Comparison of ENCODE assay signal across 21 mouse cellular contexts in the genomic region with DNA sequence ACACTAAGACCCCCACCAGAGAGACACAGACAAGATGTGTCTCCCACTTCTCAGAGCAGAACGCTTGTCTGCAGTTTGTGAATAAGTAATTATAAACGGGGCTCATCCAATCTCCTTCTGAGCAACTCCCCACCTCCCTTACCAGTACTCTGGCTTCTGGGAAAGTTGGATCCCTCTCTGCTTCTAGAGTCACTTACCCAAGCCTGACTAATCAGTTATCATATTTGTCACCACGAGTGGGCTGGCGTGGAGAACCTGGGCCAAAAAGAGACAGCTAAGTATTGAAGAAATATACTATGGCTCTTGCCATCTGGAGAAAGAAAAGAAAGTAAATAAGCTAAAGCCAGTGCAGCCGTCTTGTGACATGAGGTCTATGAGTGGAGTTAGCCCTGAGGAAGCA. TPM values are rescaled to one million over a fixed set of nuclear protein-coding genes. Genes with fewer than 3 reads are reported as not detected.
DNase-seq lines count a peak whose midpoint lies in the region; ATAC-seq and TF ChIP-seq lines count a peak whose summit lies in the region.
"Had no signal": no experiment of that assay in that cellular context is flagged by ENCODE, and none has a peak within 500 bp of the region (broad histone marks: within the 10 kb centered on the region; RNA-seq: fewer than 3 reads in every experiment).

No protein-coding gene starts in this region.

- TF ChIP-seq POLR2A in heart, adult 2 months (IDR thresholded peaks at IDR 0.05; ENCODE audit: insufficient read depth, low read depth, low read length) = no peak

- H3K9me3 ChIP-seq in midbrain, embryonic 13.5 days = no peaks in the 10 kb centered on the region; the same call in none of the 2 replicates
- H3K9me3 ChIP-seq in midbrain, postnatal 0 days (ENCODE audit: low read length) = no peaks in the 10 kb centered on the region
- H3K9me3 ChIP-seq: heart, embryonic 15.5 days had no signal

- no peak overlapping the region for H3K4me2 ChIP-seq in midbrain, embryonic 13.5 days (replicated peaks)
- H3K4me2 ChIP-seq in midbrain, postnatal 0 days (ENCODE audit: low read depth, low read length, poor library complexity, severe bottlenecking) = no peak overlapping the region
- H3K4me2 ChIP-seq: forebrain, embryonic 13.5 days; heart, embryonic 15.5 days had no signal

- no peak for TF ChIP-seq CTCF in heart, adult 2 months (IDR thresholded peaks at IDR 0.05)
- no peak for TF ChIP-seq CTCF in midbrain, postnatal 0 days (IDR thresholded peaks at IDR 0.05)

- H3K27me3 ChIP-seq in heart, adult 2 months (ENCODE audit: control insufficient read depth, insufficient read depth, low read length) = no peaks in the 10 kb centered on the region
- 0 out of 2 replicates have a peak, but pooled peaks cover 8% of the 10 kb centered on the region for H3K27me3 ChIP-seq in midbrain, embryonic 13.5 days
- H3K27me3 ChIP-seq in midbrain, postnatal 0 days (ENCODE audit: insufficient read depth, low read length) = no peaks in the 10 kb centered on the region
- H3K27me3 ChIP-seq: forebrain, embryonic 13.5 days; heart, embryonic 15.5 days had no signal

- no peaks in the 10 kb centered on the region for H3K79me2 ChIP-seq in heart, adult 2 months (replicated peaks; ENCODE audit: control insufficient read depth, insufficient read depth, low read length)

- no peak for ATAC-seq in midbrain, embryonic 13.5 days
- ATAC-seq in midbrain, postnatal 0 days (ENCODE audit: low FRiP score) = no peak
- ATAC-seq: forebrain, embryonic 13.5 days; inflammation-experienced regulatory T-cells, adult 6 months had no signal

- H3K9ac ChIP-seq in heart, adult 2 months (ENCODE audit: low read depth, low read length) = no peak overlapping the region
- no peak overlapping the region for H3K9ac ChIP-seq in midbrain, embryonic 13.5 days (replicated peaks)
- H3K9ac ChIP-seq in midbrain, postnatal 0 days (replicated peaks; ENCODE audit: low read length, poor library complexity, severe bottlenecking) = no peak overlapping the region
- H3K9ac ChIP-seq: forebrain, embryonic 13.5 days; forebrain, postnatal 0 days; heart, embryonic 15.5 days had no signal

- H3K4me1 ChIP-seq in heart, adult 2 months (ENCODE audit: control insufficient read depth, insufficient read depth, low read length) = peaks cover 8% of the 10 kb centered on the region
- peaks cover 14% of the 10 kb centered on the region for H3K4me1 ChIP-seq in midbrain, embryonic 13.5 days (replicated peaks)
- H3K4me1 ChIP-seq in midbrain, postnatal 0 days (ENCODE audit: insufficient read depth, low read length) = 0 out of 2 replicates have a peak, but pooled peaks cover 2% of the 10 kb centered on the region

- intact Hi-C loops in heart, adult 2 months (cut with DNase I) = no loop called here

- no peak for DNase-seq in heart, adult 2 months
- DNase-seq in heart, postnatal 4 days = no peak
- DNase-seq in left cerebral cortex, adult 18-20 months (ENCODE audit: low spot score in 2 of 2) = peak; percentile 21 to 44
- no peak for DNase-seq in left cerebral cortex, adult 11 months (ENCODE audit: low spot score)
- no peak for DNase-seq in midbrain, postnatal 0 days (ENCODE audit: low spot score)
- peak; percentile 68 for DNase-seq in brain, adult 2 months (ENCODE audit: low read depth, low spot score)
- no peak for DNase-seq in cerebellum, adult 11-12 months
- DNase-seq: adrenal gland, postnatal 10 days; cerebellum, adult 2 months; cerebellum, postnatal 10 days; forebrain, postnatal 0 days; heart, adult 18-20 months; heart, postnatal 14 days had no signal

- no peak for TF ChIP-seq EP300 in heart, adult 2 months (IDR thresholded peaks at IDR 0.05; ENCODE audit: insufficient read depth, low read depth, low read length)

- H3K4me3 ChIP-seq in heart, adult 2 months = no peak overlapping the region
- no peak overlapping the region for H3K4me3 ChIP-seq in midbrain, embryonic 13.5 days (replicated peaks)
- no peak overlapping the region for H3K4me3 ChIP-seq in midbrain, postnatal 0 days (ENCODE audit: low read depth, low read length)
- H3K4me3 ChIP-seq: embryonic facial prominence, embryonic 10.5 days; forebrain, embryonic 13.5 days; heart, embryonic 15.5 days had no signal

- peak overlapping the region; percentile 17; the same call in 1 of the 2 replicates for H3K27ac ChIP-seq in heart, adult 2 months
- H3K27ac ChIP-seq in midbrain, embryonic 13.5 days = peak overlapping the region; percentile 52; the same call in 1 of the 2 replicates
- no peak overlapping the region for H3K27ac ChIP-seq in midbrain, postnatal 0 days (ENCODE audit: low read depth, low read length)
- H3K27ac ChIP-seq: heart, embryonic 15.5 days had no signal

- no peaks in the 10 kb centered on the region for H3K36me3 ChIP-seq in heart, adult 2 months (ENCODE audit: control insufficient read depth, insufficient read depth, low read length)
- no peaks in the 10 kb centered on the region for H3K36me3 ChIP-seq in midbrain, embryonic 13.5 days
- H3K36me3 ChIP-seq in midbrain, postnatal 0 days (ENCODE audit: insufficient read depth, low read length) = no peaks in the 10 kb centered on the region
- H3K36me3 ChIP-seq: embryonic facial prominence, embryonic 10.5 days; heart, embryonic 15.5 days had no signal

- WGBS in heart, adult 2 months = 61% methylated on average over 5 of the region's 5 CpGs
- 61% methylated on average over 5 of the region's 5 CpGs for WGBS in midbrain, embryonic 13.5 days
- 56% methylated on average over 5 of the region's 5 CpGs for WGBS in midbrain, postnatal 0 days

RNA-seq across cellular contexts. Expression of gene Hrh2, which starts 47.3 kb away (rescaled TPM):
- total RNA-seq in heart, adult 2 months (2021) = under 1 TPM; 0.23 to 0.34 TPM
- 0.68 and 1.3 TPM in 2 replicates for polyA plus RNA-seq in heart, adult 2 months (2012; rRNA removed)
- under 1 TPM; 0.11 to 0.12 TPM for total RNA-seq in heart, postnatal 4 days (2021)
- total RNA-seq in left cerebral cortex, adult 18-20 months (2021) = 10 to 100 TPM; 15.3 to 15.5 TPM
- 0.28 and 0.40 TPM in 2 replicates for polyA plus RNA-seq in midbrain, embryonic 13.5 days (2015; fragmentation: Nextera tagmentation; extraction: Ambion mirVana)
- total RNA-seq in midbrain, postnatal 0 days (2014; rRNA removed) = 2.0 and 2.3 TPM in 2 replicates
- 1.2 and 1.5 TPM in 2 replicates for polyA plus RNA-seq in midbrain, postnatal 0 days (2015; fragmentation: Nextera tagmentation; extraction: Ambion mirVana)
- total RNA-seq: MEL had no signal
- polyA plus RNA-seq: C2C12; embryonic facial prominence, embryonic 10.5 days; hindbrain, embryonic 11.5 days had no signal

Comparison
In these comparisons a context has a peak if more than half of its experiments do, and no peak if none do; other contexts are left out.
1. DNase-seq: peak in left cerebral cortex, adult 18-20 months (2 of 2) and brain, adult 2 months (single experiment); none in heart, adult 2 months (0 of 2), heart, postnatal 4 days (single experiment), left cerebral cortex, adult 11 months (single experiment), midbrain, postnatal 0 days (single experiment) and cerebellum, adult 11-12 months (single experiment).